Mouse (Mus musculus): ENCODE results near the gene Fgf22. TPM values are rescaled to one million over a fixed set of nuclear protein-coding genes. Genes with fewer than 3 reads are reported as not detected.

Fgf22 gene
- polyA plus RNA-seq, 1 experiment: not detected

GRCm38 (mm10) chr10:79760603-79761143, 5.8 kb downstream of the Fgf22 start:
- TF ChIP-seq POLR2A (IDR thresholded peaks at IDR 0.05; ENCODE audit: low read depth, low read length) (no peak), CTCF (IDR thresholded peaks at IDR 0.05; ENCODE audit: extremely low read depth, insufficient read length, insufficient replicate concordance, low read depth, low read length) (no peak)
- H3K36me3 ChIP-seq (ENCODE audit: control insufficient read depth, insufficient read depth, low read length): peaks cover 46% of the 10 kb centered on the region
- 91% methylated on average over 11 of the region's 11 CpGs for WGBS
- H3K27me3 ChIP-seq (ENCODE audit: control insufficient read depth, insufficient read depth, low read length): no peaks in the 10 kb centered on the region
- no peak overlapping the region for H3K4me3 ChIP-seq (ENCODE audit: low read depth, low read length)
- H3K4me1 ChIP-seq (ENCODE audit: control insufficient read depth, insufficient read depth, insufficient read length, low read length): peaks cover 14% of the 10 kb centered on the region
- H3K27ac ChIP-seq (ENCODE audit: insufficient read depth, low read depth, low read length): no peak overlapping the region

- H3K27me3 ChIP-seq (ENCODE audit: control insufficient read depth, insufficient read depth, low read length): no peaks in the 10 kb centered on the region
- H3K27ac ChIP-seq (ENCODE audit: insufficient read depth, low read depth, low read length): no peak overlapping the region
- H3K4me1 ChIP-seq (ENCODE audit: control insufficient read depth, insufficient read depth, insufficient read length, low read length): peaks cover 22% of the 10 kb centered on the region
- H3K4me3 ChIP-seq (ENCODE audit: low read depth, low read length): no peak overlapping the region
- 70% methylated on average over 3 of the region's 3 CpGs for WGBS
- TF ChIP-seq CTCF (IDR thresholded peaks at IDR 0.05; ENCODE audit: extremely low read depth, insufficient read length, insufficient replicate concordance, low read depth, low read length): no peak
- TF ChIP-seq POLR2A (IDR thresholded peaks at IDR 0.05; ENCODE audit: low read depth, low read length): no peak
- peaks cover 38% of the 10 kb centered on the region for H3K36me3 ChIP-seq (ENCODE audit: control insufficient read depth, insufficient read depth, low read length)
Observed at GRCm38 (mm10) chr10:79762875-79763274, 8.0 kb downstream of the Fgf22 start.

- peaks cover 24% of the 10 kb centered on the region for H3K4me1 ChIP-seq (ENCODE audit: control insufficient read depth, insufficient read depth, insufficient read length, low read length)
- no peak overlapping the region for H3K4me3 ChIP-seq (ENCODE audit: low read depth, low read length)
- TF ChIP-seq CTCF (IDR thresholded peaks at IDR 0.05; ENCODE audit: extremely low read depth, insufficient read length, insufficient replicate concordance, low read depth, low read length): no peak
- TF ChIP-seq POLR2A (IDR thresholded peaks at IDR 0.05; ENCODE audit: low read depth, low read length): no peak
- H3K27me3 ChIP-seq (ENCODE audit: control insufficient read depth, insufficient read depth, low read length): no peaks in the 10 kb centered on the region
- no peak overlapping the region for H3K27ac ChIP-seq (ENCODE audit: insufficient read depth, low read depth, low read length)
- H3K36me3 ChIP-seq (ENCODE audit: control insufficient read depth, insufficient read depth, low read length): peaks cover 25% of the 10 kb centered on the region
- 33% methylated on average over 7 of the region's 7 CpGs for WGBS
Observed at GRCm38 (mm10) chr10:79764234-79764633, 9.4 kb downstream of the Fgf22 start.

GRCm38 (mm10) chr10:79765228-79765745, 10.4 kb downstream of the Fgf22 start:
- Histone ChIP-seq H3K27ac (ENCODE audit: insufficient read depth, low read depth, low read length) (no peak overlapping the region), H3K4me1 (ENCODE audit: control insufficient read depth, insufficient read depth, insufficient read length, low read length) (peaks cover 24% of the 10 kb centered on the region), H3K36me3 (ENCODE audit: control insufficient read depth, insufficient read depth, low read length) (peaks cover 22% of the 10 kb centered on the region), H3K27me3 (ENCODE audit: control insufficient read depth, insufficient read depth, low read length) (no peaks in the 10 kb centered on the region), H3K4me3 (ENCODE audit: low read depth, low read length) (peak overlapping the region; percentile 92; the same call in 1 of the 2 replicates)
- 17% methylated on average over 2 of the region's 2 CpGs for WGBS
- no peak for TF ChIP-seq CTCF (IDR thresholded peaks at IDR 0.05; ENCODE audit: extremely low read depth, insufficient read length, insufficient replicate concordance, low read depth, low read length)
- TF ChIP-seq POLR2A (IDR thresholded peaks at IDR 0.05; ENCODE audit: low read depth, low read length): no peak

GRCm38 (mm10) chr10:79766001-79766507, 11.2 kb downstream of the Fgf22 start:
- H3K4me1 ChIP-seq (ENCODE audit: control insufficient read depth, insufficient read depth, insufficient read length, low read length): peaks cover 24% of the 10 kb centered on the region
- H3K36me3 ChIP-seq (ENCODE audit: control insufficient read depth, insufficient read depth, low read length): peaks cover 16% of the 10 kb centered on the region
- peak overlapping the region; percentile 92 for H3K4me3 ChIP-seq (ENCODE audit: low read depth, low read length)
- WGBS: 3% methylated on average over 16 of the region's 16 CpGs
- no peak for TF ChIP-seq POLR2A (IDR thresholded peaks at IDR 0.05; ENCODE audit: low read depth, low read length)
- no peak for TF ChIP-seq CTCF (IDR thresholded peaks at IDR 0.05; ENCODE audit: extremely low read depth, insufficient read length, insufficient replicate concordance, low read depth, low read length)
- H3K27me3 ChIP-seq (ENCODE audit: control insufficient read depth, insufficient read depth, low read length): no peaks in the 10 kb centered on the region
- peak overlapping the region; percentile 60; the same call in 1 of the 2 replicates for H3K27ac ChIP-seq (ENCODE audit: insufficient read depth, low read depth, low read length)

GRCm38 (mm10) chr10:79766508-79767325, 11.8 kb downstream of the Fgf22 start, which contains the start of gene Rnf126:
Gene Rnf126 (minus strand): TSS chr10:79766952.
- H3K4me1 ChIP-seq (ENCODE audit: control insufficient read depth, insufficient read depth, insufficient read length, low read length): peaks cover 24% of the 10 kb centered on the region
- H3K36me3 ChIP-seq (ENCODE audit: control insufficient read depth, insufficient read depth, low read length): peaks cover 9% of the 10 kb centered on the region
- H3K4me3 ChIP-seq (ENCODE audit: low read depth, low read length): peak within 1 kb of the TSS; percentile 92
- under 1% methylated on average over 101 of the region's 101 CpGs for WGBS
- H3K27ac ChIP-seq (ENCODE audit: insufficient read depth, low read depth, low read length): peak within 1 kb of the TSS; percentile 74
- no peaks in the 10 kb centered on the region for H3K27me3 ChIP-seq (ENCODE audit: control insufficient read depth, insufficient read depth, low read length)
- no peak for TF ChIP-seq CTCF (IDR thresholded peaks at IDR 0.05; ENCODE audit: extremely low read depth, insufficient read length, insufficient replicate concordance, low read depth, low read length)
- peak; percentile 61; the same call in 1 of the 2 replicates for TF ChIP-seq POLR2A (IDR thresholded peaks at IDR 0.05; ENCODE audit: low read depth, low read length)

All from small intestine, adult 2 months (tissue).